Mouse (Mus musculus): ENCODE data around the gene Slc27a5. TPM values are rescaled to one million over a fixed set of nuclear protein-coding genes. Genes with fewer than 3 reads are reported as not detected.

Gene Slc27a5
- polyA plus RNA-seq, 1 experiment from 2014 or later, result 1.1 TPM

DNA sequence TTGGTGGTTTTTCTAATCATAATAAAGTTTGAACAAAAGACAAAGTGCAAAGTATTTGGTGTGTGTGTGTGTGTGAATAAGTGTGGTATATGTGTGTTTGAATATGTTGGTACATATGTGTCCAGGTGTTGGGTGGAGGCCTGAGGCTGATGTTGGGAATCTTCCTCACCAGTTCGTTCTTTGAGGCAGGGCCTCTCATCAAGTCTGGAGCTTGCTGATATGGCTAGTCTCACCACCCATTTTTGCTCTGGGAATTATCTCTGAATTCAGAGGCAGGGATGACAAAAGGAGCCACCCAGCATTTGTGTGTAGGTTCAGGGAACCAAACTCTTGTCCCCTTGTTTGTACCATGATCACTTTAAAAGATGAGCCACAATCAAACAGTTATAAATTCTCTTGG lies 12.3 kb downstream of the Slc27a5 start:
- ATAC-seq (replicated peaks; ENCODE audit: low FRiP score) (peak; percentile 58), DNase-seq (ENCODE audit: low spot score) (no peak)

GRCm38 (mm10) chr7:12980291-12980690 lies 17.7 kb downstream of the Slc27a5 start:
- Histone ChIP-seq H3K4me1 (replicated peaks; ENCODE audit: control insufficient read depth, insufficient read depth, low read length) (peaks cover 18% of the 10 kb centered on the region), H3K4me2 (no peak overlapping the region), H3K4me3 (ENCODE audit: low read depth, low read length) (no peak overlapping the region), H3K9ac (ENCODE audit: low read depth, low read length) (no peak overlapping the region), H3K27ac (ENCODE audit: low read depth, low read length) (no peak overlapping the region), H3K9me3 (ENCODE audit: control insufficient read depth, low read length) (no peaks in the 10 kb centered on the region), H3K36me3 (ENCODE audit: control insufficient read depth, insufficient read depth, low read length) (no peaks in the 10 kb centered on the region), H3K27me3 (replicated peaks; ENCODE audit: control insufficient read depth, insufficient read depth, low read length) (no peaks in the 10 kb centered on the region)
- ATAC-seq (replicated peaks; ENCODE audit: low FRiP score) (no peak), DNase-seq (ENCODE audit: low spot score) (no peak)
- WGBS, result 88% methylated on average over 7 of the region's 7 CpGs

More for the DNA sequence above, 12.3 kb downstream of the Slc27a5 start:
- H3K36me3 ChIP-seq (ENCODE audit: control insufficient read depth, insufficient read depth, low read length), result no peaks in the 10 kb centered on the region
- H3K4me3 ChIP-seq (ENCODE audit: low read depth, low read length), result no peak overlapping the region
- 42% methylated on average over 1 of the region's 1 CpGs for WGBS
- no peak overlapping the region for H3K9ac ChIP-seq (ENCODE audit: low read depth, low read length)
- no peak overlapping the region for H3K4me2 ChIP-seq
- H3K27ac ChIP-seq (ENCODE audit: low read depth, low read length), result 0 out of 2 replicates have a peak overlapping the region, but pooled peaks have one; percentile 15
- no peaks in the 10 kb centered on the region for H3K27me3 ChIP-seq (replicated peaks; ENCODE audit: control insufficient read depth, insufficient read depth, low read length)
- peaks cover 13% of the 10 kb centered on the region for H3K4me1 ChIP-seq (replicated peaks; ENCODE audit: control insufficient read depth, insufficient read depth, low read length)
- no peaks in the 10 kb centered on the region for H3K9me3 ChIP-seq (ENCODE audit: control insufficient read depth, low read length)

- no peak overlapping the region for H3K4me2 ChIP-seq
- H3K9me3 ChIP-seq (ENCODE audit: control insufficient read depth, low read length), result no peaks in the 10 kb centered on the region
- H3K4me3 ChIP-seq (ENCODE audit: low read depth, low read length), result no peak overlapping the region
- peaks cover 18% of the 10 kb centered on the region for H3K4me1 ChIP-seq (replicated peaks; ENCODE audit: control insufficient read depth, insufficient read depth, low read length)
- ATAC-seq (replicated peaks; ENCODE audit: low FRiP score) (no peak), DNase-seq (ENCODE audit: low spot score) (no peak)
- no peaks in the 10 kb centered on the region for H3K27me3 ChIP-seq (replicated peaks; ENCODE audit: control insufficient read depth, insufficient read depth, low read length)
- no peaks in the 10 kb centered on the region for H3K36me3 ChIP-seq (ENCODE audit: control insufficient read depth, insufficient read depth, low read length)
- H3K9ac ChIP-seq (ENCODE audit: low read depth, low read length), result no peak overlapping the region
- 67% methylated on average over 6 of the region's 6 CpGs for WGBS
- no peak overlapping the region for H3K27ac ChIP-seq (ENCODE audit: low read depth, low read length)
Observed at GRCm38 (mm10) chr7:12979776-12980175, 18.2 kb downstream of the Slc27a5 start.

GRCm38 (mm10) chr7:12978931-12979722 lies 18.9 kb downstream of the Slc27a5 start:
- peak overlapping the region; percentile 67 for H3K9ac ChIP-seq (ENCODE audit: low read depth, low read length)
- H3K4me1 ChIP-seq (replicated peaks; ENCODE audit: control insufficient read depth, insufficient read depth, low read length), result peaks cover 18% of the 10 kb centered on the region
- whole genome bisulfite sequencing, result 74% methylated on average over 18 of the region's 18 CpGs
- no peaks in the 10 kb centered on the region for H3K36me3 ChIP-seq (ENCODE audit: control insufficient read depth, insufficient read depth, low read length)
- ATAC-seq (replicated peaks; ENCODE audit: low FRiP score) (no peak), DNase-seq (ENCODE audit: low spot score) (no peak)
- H3K4me2 ChIP-seq, result peak overlapping the region; percentile 94
- H3K27ac ChIP-seq (ENCODE audit: low read depth, low read length), result peak overlapping the region; percentile 84
- H3K4me3 ChIP-seq (ENCODE audit: low read depth, low read length), result peak overlapping the region; percentile 62
- H3K9me3 ChIP-seq (ENCODE audit: control insufficient read depth, low read length), result no peaks in the 10 kb centered on the region
- no peaks in the 10 kb centered on the region for H3K27me3 ChIP-seq (replicated peaks; ENCODE audit: control insufficient read depth, insufficient read depth, low read length)

GRCm38 (mm10) chr7:12977682-12978389 lies 20.2 kb downstream of the Slc27a5 start, which contains the start of gene Zfp446:
Gene Zfp446 (plus strand): TSS chr7:12977848.
- peak; percentile 100 for ATAC-seq (replicated peaks; ENCODE audit: low FRiP score)
- peak within 1 kb of the TSS; percentile 84 for H3K27ac ChIP-seq (ENCODE audit: low read depth, low read length)
- WGBS, result under 1% methylated on average over 49 of the region's 49 CpGs

GRCm38 (mm10) chr7:12970906-12971305 lies 27.1 kb downstream of the Slc27a5 start:
- Histone ChIP-seq H3K9me3 (ENCODE audit: control insufficient read depth, low read length) (no peaks in the 10 kb centered on the region), H3K9ac (ENCODE audit: low read depth, low read length) (no peak overlapping the region), H3K27me3 (replicated peaks; ENCODE audit: control insufficient read depth, insufficient read depth, low read length) (no peaks in the 10 kb centered on the region), H3K4me2 (no peak overlapping the region), H3K36me3 (ENCODE audit: control insufficient read depth, insufficient read depth, low read length) (peaks cover 20% of the 10 kb centered on the region), H3K4me1 (replicated peaks; ENCODE audit: control insufficient read depth, insufficient read depth, low read length) (no peaks in the 10 kb centered on the region; the same call in 1 of the 2 replicates), H3K4me3 (ENCODE audit: low read depth, low read length) (no peak overlapping the region), H3K27ac (ENCODE audit: low read depth, low read length) (no peak overlapping the region)
- WGBS, result 93% methylated on average over 25 of the region's 25 CpGs
- ATAC-seq (replicated peaks; ENCODE audit: low FRiP score), result no peak
- no peak for DNase-seq (ENCODE audit: low spot score)

More at GRCm38 (mm10) chr7:12977682-12978389, 20.2 kb downstream of the Slc27a5 start, which contains the start of gene Zfp446:
- H3K9me3 ChIP-seq (ENCODE audit: control insufficient read depth, low read length), result no peaks in the 10 kb centered on the region
- peak; percentile 99 for DNase-seq (ENCODE audit: low spot score)
- H3K4me1 ChIP-seq (replicated peaks; ENCODE audit: control insufficient read depth, insufficient read depth, low read length), result peaks cover 18% of the 10 kb centered on the region
- peak within 1 kb of the TSS; percentile 67 for H3K9ac ChIP-seq (ENCODE audit: low read depth, low read length)
- H3K4me2 ChIP-seq, result peak within 1 kb of the TSS; percentile 94
- H3K27me3 ChIP-seq (replicated peaks; ENCODE audit: control insufficient read depth, insufficient read depth, low read length), result no peaks in the 10 kb centered on the region
- peak within 1 kb of the TSS; percentile 62 for H3K4me3 ChIP-seq (ENCODE audit: low read depth, low read length)
- no peaks in the 10 kb centered on the region for H3K36me3 ChIP-seq (ENCODE audit: control insufficient read depth, insufficient read depth, low read length)

GRCm38 (mm10) chr7:12966104-12966845 lies 31.7 kb downstream of the Slc27a5 start:
- DNase-seq (ENCODE audit: low spot score) (no peak), ATAC-seq (replicated peaks; ENCODE audit: low FRiP score) (peak; percentile 81)
- H3K36me3 ChIP-seq (ENCODE audit: control insufficient read depth, insufficient read depth, low read length), result peaks cover 15% of the 10 kb centered on the region
- no peaks in the 10 kb centered on the region for H3K27me3 ChIP-seq (replicated peaks; ENCODE audit: control insufficient read depth, insufficient read depth, low read length)
- peak overlapping the region; percentile 91 for H3K27ac ChIP-seq (ENCODE audit: low read depth, low read length)
- peak overlapping the region; percentile 88 for H3K4me3 ChIP-seq (ENCODE audit: low read depth, low read length)
- H3K9me3 ChIP-seq (ENCODE audit: control insufficient read depth, low read length), result no peaks in the 10 kb centered on the region
- peak overlapping the region; percentile 91 for H3K9ac ChIP-seq (ENCODE audit: low read depth, low read length)
- peaks cover 10% of the 10 kb centered on the region for H3K4me1 ChIP-seq (replicated peaks; ENCODE audit: control insufficient read depth, insufficient read depth, low read length)
- H3K4me2 ChIP-seq, result peak overlapping the region; percentile 97
- WGBS, result under 1% methylated on average over 29 of the region's 29 CpGs

GRCm38 (mm10) chr7:12965678-12966091 lies 32.3 kb downstream of the Slc27a5 start, which contains the start of gene Zfp324:
Gene Zfp324 (plus strand): TSS chr7:12965838.
- Histone ChIP-seq H3K4me2 (peak within 1 kb of the TSS; percentile 97), H3K4me1 (replicated peaks; ENCODE audit: control insufficient read depth, insufficient read depth, low read length) (peaks cover 11% of the 10 kb centered on the region), H3K27me3 (replicated peaks; ENCODE audit: control insufficient read depth, insufficient read depth, low read length) (no peaks in the 10 kb centered on the region), H3K9me3 (ENCODE audit: control insufficient read depth, low read length) (no peaks in the 10 kb centered on the region), H3K36me3 (ENCODE audit: control insufficient read depth, insufficient read depth, low read length) (peaks cover 10% of the 10 kb centered on the region; the same call in 1 of the 2 replicates), H3K4me3 (ENCODE audit: low read depth, low read length) (peak within 1 kb of the TSS; percentile 88), H3K9ac (ENCODE audit: low read depth, low read length) (peak within 1 kb of the TSS; percentile 91), H3K27ac (ENCODE audit: low read depth, low read length) (peak within 1 kb of the TSS; percentile 91)
- ATAC-seq (replicated peaks; ENCODE audit: low FRiP score) (peak; percentile 94), DNase-seq (ENCODE audit: low spot score) (peak; percentile 83)
- under 1% methylated on average over 23 of the region's 23 CpGs for WGBS

Data from liver, embryonic 11.5 days (tissue).